Mouse (Mus musculus) liver, embryonic 12.5 days (tissue): ENCODE results near the gene Rara. TPM values are rescaled to one million over a fixed set of nuclear protein-coding genes. Genes with fewer than 3 reads are reported as not detected.

Source experiments
- ATAC-seq: fragments of 200-750 bp; cut with Nextera tagmentation; 2 replicates; pipeline ENCODE4 v1.8.0; 2017; ENCODE audit warnings: moderate number of reproducible peaks, mild to moderate bottlenecking, moderate library complexity
- H3K27ac ChIP-seq: fragments of 300-500 bp; sonication (generic); 2 replicates; pipeline ENCODE4 v1.5.1; 2016; ENCODE audit warnings: mild to moderate bottlenecking
- H3K27me3 ChIP-seq: fragments of 300-500 bp; sonication (generic); replicated peaks from 2 replicates; pipeline ENCODE4 v1.6.1; 2016; ENCODE audit warnings: mild to moderate bottlenecking, moderate library complexity
- H3K36me3 ChIP-seq: fragments of 300-500 bp; sonication (generic); 2 replicates; pipeline ENCODE4 v1.6.1; 2016; ENCODE audit warnings: mild to moderate bottlenecking, moderate library complexity
- H3K4me1 ChIP-seq: fragments of 300-500 bp; sonication (generic); 2 replicates; pipeline ENCODE4 v1.6.1; 2016
- H3K4me2 ChIP-seq: fragments of 300-500 bp; sonication (generic); 2 replicates; pipeline ENCODE4 v1.6.1; 2016; ENCODE audit warnings: mild to moderate bottlenecking, moderate library complexity
- H3K4me3 ChIP-seq: fragments of 300-500 bp; sonication (generic); 2 replicates; pipeline ENCODE4 v1.5.1; 2016; ENCODE audit warnings: mild to moderate bottlenecking, moderate library complexity
- H3K9ac ChIP-seq: fragments of 300-500 bp; sonication (generic); 2 replicates; pipeline ENCODE4 v1.6.1; 2016; ENCODE audit warnings: mild to moderate bottlenecking, moderate library complexity
- H3K9me3 ChIP-seq: fragments of 300-500 bp; sonication (generic); replicated peaks from 2 replicates; pipeline ENCODE4 v1.6.1; 2016; ENCODE audit warnings: mild to moderate bottlenecking, moderate library complexity
- WGBS: fragments of 180-500 bp; shearing (Covaris S2); methylation state at CpG from one replicate; pipeline ENCODE4 v1.1.7; 2016; ENCODE audit not compliant: insufficient replicate concordance; 5-methylcytosine and 5-hydroxymethylcytosine counted together
- polyA plus RNA-seq: library from polyadenylated mRNA; unstranded; fragments of >200 nt; fragmentation: Nextera tagmentation; extraction: Ambion mirVana; gene quantifications from 2 replicates; pipeline ENCODE4 v1.2.1, GENCODE M21; 2016

The Rara gene
- polyA plus RNA-seq, 1 experiment from 2014 or later: 7.1 TPM

GRCm38 (mm10) chr11:98954801-98955706, 27.4 kb downstream of the Rara start:
- ATAC-seq: no peak

GRCm38 (mm10) chr11:98955707-98956235, 28.2 kb downstream of the Rara start:
- 54% methylated on average over 6 of the region's 7 CpGs for WGBS
- no peak for ATAC-seq
- no peak overlapping the region for H3K4me3 ChIP-seq
- H3K27me3 ChIP-seq: peaks cover 19% of the 10 kb centered on the region
- peaks cover 5% of the 10 kb centered on the region; the same call in 1 of the 2 replicates for H3K36me3 ChIP-seq
- H3K9me3 ChIP-seq: no peaks in the 10 kb centered on the region
- peak overlapping the region; percentile 58; the same call in 1 of the 2 replicates for H3K27ac ChIP-seq
- peaks cover 75% of the 10 kb centered on the region for H3K4me1 ChIP-seq
- no peak overlapping the region for H3K9ac ChIP-seq
- no peak overlapping the region for H3K4me2 ChIP-seq

More at GRCm38 (mm10) chr11:98954801-98955706, 27.4 kb downstream of the Rara start:
- WGBS: 30% methylated on average over 16 of the region's 17 CpGs
- Histone ChIP-seq H3K36me3 (peaks cover 7% of the 10 kb centered on the region; the same call in 1 of the 2 replicates), H3K4me1 (peaks cover 67% of the 10 kb centered on the region), H3K9me3 (no peaks in the 10 kb centered on the region), H3K9ac (0 out of 2 replicates have a peak overlapping the region, but pooled peaks have one; percentile 20), H3K27ac (peak overlapping the region; percentile 58), H3K27me3 (peaks cover 15% of the 10 kb centered on the region), H3K4me2 (peak overlapping the region; percentile 36), H3K4me3 (no peak overlapping the region)

GRCm38 (mm10) chr11:98956340-98956739, 28.7 kb downstream of the Rara start:
- no peak overlapping the region for H3K4me2 ChIP-seq
- no peak overlapping the region for H3K27ac ChIP-seq
- H3K36me3 ChIP-seq: peaks cover 5% of the 10 kb centered on the region; the same call in 1 of the 2 replicates
- 60% methylated on average over 10 of the region's 10 CpGs for WGBS
- ATAC-seq: no peak
- no peak overlapping the region for H3K9ac ChIP-seq
- no peaks in the 10 kb centered on the region for H3K9me3 ChIP-seq
- H3K27me3 ChIP-seq: peaks cover 24% of the 10 kb centered on the region
- peaks cover 75% of the 10 kb centered on the region for H3K4me1 ChIP-seq
- H3K4me3 ChIP-seq: no peak overlapping the region

- Histone ChIP-seq H3K27ac (peak overlapping the region; percentile 73), H3K4me3 (peak overlapping the region; percentile 70), H3K27me3 (peaks cover 55% of the 10 kb centered on the region), H3K36me3 (no peaks in the 10 kb centered on the region), H3K4me1 (peaks cover 80% of the 10 kb centered on the region), H3K9me3 (no peaks in the 10 kb centered on the region), H3K4me2 (peak overlapping the region; percentile 100), H3K9ac (peak overlapping the region; percentile 75)
- under 1% methylated on average over 43 of the region's 43 CpGs for WGBS
- ATAC-seq: peak; percentile 75
Observed at GRCm38 (mm10) chr11:98959437-98960312, 32.1 kb downstream of the Rara start.

GRCm38 (mm10) chr11:98960313-98960906, 32.8 kb downstream of the Rara start:
- under 1% methylated on average over 53 of the region's 53 CpGs for WGBS
- peak overlapping the region; percentile 100 for H3K4me2 ChIP-seq
- peaks cover 80% of the 10 kb centered on the region for H3K4me1 ChIP-seq
- ATAC-seq: peak; percentile 33
- peaks cover 62% of the 10 kb centered on the region for H3K27me3 ChIP-seq
- H3K36me3 ChIP-seq: no peaks in the 10 kb centered on the region
- H3K9me3 ChIP-seq: no peaks in the 10 kb centered on the region
- peak overlapping the region; percentile 73; the same call in 1 of the 2 replicates for H3K27ac ChIP-seq
- peak overlapping the region; percentile 75 for H3K9ac ChIP-seq
- peak overlapping the region; percentile 70 for H3K4me3 ChIP-seq

GRCm38 (mm10) chr11:98961051-98961592, 33.5 kb downstream of the Rara start:
- H3K4me1 ChIP-seq: peaks cover 80% of the 10 kb centered on the region
- peak overlapping the region; percentile 11; the same call in 1 of the 2 replicates for H3K27ac ChIP-seq
- H3K4me2 ChIP-seq: peak overlapping the region; percentile 100
- H3K4me3 ChIP-seq: peak overlapping the region; percentile 70
- peaks cover 64% of the 10 kb centered on the region for H3K27me3 ChIP-seq
- H3K9ac ChIP-seq: peak overlapping the region; percentile 75
- no peak for ATAC-seq
- no peaks in the 10 kb centered on the region for H3K36me3 ChIP-seq
- no peaks in the 10 kb centered on the region for H3K9me3 ChIP-seq
- 7% methylated on average over 18 of the region's 18 CpGs for WGBS

- H3K27ac ChIP-seq: no peak overlapping the region
- H3K9me3 ChIP-seq: no peaks in the 10 kb centered on the region
- WGBS: 17% methylated on average over 8 of the region's 8 CpGs
- H3K9ac ChIP-seq: no peak overlapping the region
- no peak for ATAC-seq
- H3K4me2 ChIP-seq: peak overlapping the region; percentile 100
- H3K36me3 ChIP-seq: peaks cover 5% of the 10 kb centered on the region
- H3K4me3 ChIP-seq: peak overlapping the region; percentile 70
- H3K27me3 ChIP-seq: peaks cover 71% of the 10 kb centered on the region
- H3K4me1 ChIP-seq: peaks cover 81% of the 10 kb centered on the region
Observed at GRCm38 (mm10) chr11:98961766-98962165, 34.1 kb downstream of the Rara start.

GRCm38 (mm10) chr11:98962421-98963095, 34.9 kb downstream of the Rara start:
- ATAC-seq: no peak
- Histone ChIP-seq H3K9ac (0 out of 2 replicates have a peak overlapping the region, but pooled peaks have one; percentile 6), H3K4me1 (peaks cover 87% of the 10 kb centered on the region), H3K4me2 (peak overlapping the region; percentile 100), H3K27me3 (peaks cover 77% of the 10 kb centered on the region), H3K36me3 (peaks cover 11% of the 10 kb centered on the region), H3K4me3 (peak overlapping the region; percentile 70), H3K9me3 (no peaks in the 10 kb centered on the region), H3K27ac (peak overlapping the region; percentile 70)
- WGBS: 4% methylated on average over 12 of the region's 12 CpGs

GRCm38 (mm10) chr11:98963191-98964021, 35.8 kb downstream of the Rara start:
- under 1% methylated on average over 32 of the region's 32 CpGs for WGBS
- H3K27me3 ChIP-seq: peaks cover 85% of the 10 kb centered on the region
- peaks cover 14% of the 10 kb centered on the region for H3K36me3 ChIP-seq
- peaks cover 92% of the 10 kb centered on the region for H3K4me1 ChIP-seq
- H3K9ac ChIP-seq: 0 out of 2 replicates have a peak overlapping the region, but pooled peaks have one; percentile 6
- ATAC-seq: peak; percentile 24
- peak overlapping the region; percentile 100 for H3K4me2 ChIP-seq
- no peaks in the 10 kb centered on the region for H3K9me3 ChIP-seq
- peak overlapping the region; percentile 70 for H3K27ac ChIP-seq
- H3K4me3 ChIP-seq: peak overlapping the region; percentile 70

- H3K4me3 ChIP-seq: peak overlapping the region; percentile 70
- H3K36me3 ChIP-seq: peaks cover 14% of the 10 kb centered on the region
- H3K9me3 ChIP-seq: no peaks in the 10 kb centered on the region
- peaks cover 94% of the 10 kb centered on the region for H3K4me1 ChIP-seq
- H3K9ac ChIP-seq: no peak overlapping the region
- H3K27ac ChIP-seq: peak overlapping the region; percentile 70
- H3K4me2 ChIP-seq: peak overlapping the region; percentile 100
- WGBS: 25% methylated on average over 6 of the region's 6 CpGs
- no peak for ATAC-seq
- peaks cover 94% of the 10 kb centered on the region for H3K27me3 ChIP-seq
Observed at GRCm38 (mm10) chr11:98964201-98964615, 36.6 kb downstream of the Rara start.
